Mouse (Mus musculus): ENCODE results near the gene Casp3. TPM values are rescaled to one million over a fixed set of nuclear protein-coding genes. Genes with fewer than 3 reads are reported as not detected.
"Not testable (repeated sequence)": the region's sequence is repeated elsewhere in the genome, so short reads cannot be mapped to it uniquely, and the experiment has no call there.

The Casp3 gene
- total RNA-seq (2021) = 10 to 100 TPM; 64.6 to 76.1 TPM

DNA sequence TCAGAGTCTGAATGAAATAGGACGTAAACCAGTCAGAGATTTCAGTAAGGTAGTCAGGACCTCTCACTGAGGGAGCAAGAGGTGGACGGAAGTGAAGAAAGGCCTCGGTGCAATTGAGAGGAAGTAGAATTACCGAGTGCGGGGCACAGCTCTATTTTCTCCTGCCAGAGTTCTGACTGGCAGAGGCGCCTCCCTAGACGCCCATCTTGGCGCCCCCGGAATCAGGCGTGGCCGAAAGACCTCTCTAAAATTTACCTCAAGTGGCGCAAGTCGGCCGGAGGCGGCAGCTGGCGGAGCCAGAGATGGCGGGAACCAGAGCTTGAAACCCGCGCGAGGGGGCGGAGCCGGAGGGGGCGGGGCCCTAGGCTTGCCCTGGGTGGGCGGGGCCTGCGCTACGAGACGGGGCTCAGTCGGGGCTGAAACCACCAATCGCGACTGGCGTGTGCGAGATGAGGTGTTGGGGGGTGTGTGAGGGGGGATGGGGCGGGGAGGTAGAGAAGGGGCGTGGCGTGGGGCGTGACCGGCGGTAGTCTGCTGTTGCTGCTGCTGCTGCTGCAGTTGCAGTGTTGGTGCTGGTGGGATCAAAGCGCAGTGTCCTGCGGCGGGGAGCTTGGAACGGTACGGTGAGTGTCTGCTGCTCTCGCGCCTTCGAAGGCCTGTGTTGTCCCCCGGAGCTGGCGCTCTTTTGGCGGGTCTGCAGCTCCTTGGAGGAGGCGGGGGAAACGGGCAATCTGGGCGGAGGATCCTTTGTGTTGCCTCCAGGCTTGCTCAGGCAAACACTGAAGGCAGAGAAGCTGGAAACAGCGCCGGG lies at the start of gene Casp3, which contains the start of gene Primpol:
TSS of gene Casp3 (plus strand) at position 413 of the 811 bp plus-strand sequence.
TSS of gene Primpol (minus strand) at position 334 of the 811 bp plus-strand sequence.
- intact Hi-C loops (cut with DNase I) = no loop called here
- DNase-seq (ENCODE audit: extremely low spot score in 1 of 2, low spot score in 2 of 2) = peak; percentile 90 to 96

DNA sequence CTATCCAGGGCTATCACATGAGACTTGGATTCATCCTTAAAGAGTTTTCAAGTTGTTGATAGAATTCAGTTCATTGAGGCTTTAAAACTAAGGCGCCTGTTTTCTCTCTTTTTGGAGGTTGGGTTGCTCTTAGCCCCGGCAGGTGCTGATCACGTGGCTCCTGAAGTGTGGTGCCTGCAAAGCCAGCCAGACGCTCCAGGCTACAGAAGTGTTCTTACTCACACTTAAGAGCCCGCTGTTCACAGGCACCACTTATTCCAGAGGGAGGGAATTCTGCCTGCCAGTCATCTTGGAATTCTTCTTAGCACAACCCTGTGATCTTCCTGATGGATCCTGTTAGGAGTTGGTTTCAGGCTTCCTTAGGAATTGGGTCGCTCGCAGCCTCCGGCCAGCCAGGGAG lies 49.1 kb upstream of the Casp3 start:
- no peak for DNase-seq (ENCODE audit: extremely low spot score in 1 of 2, low spot score in 2 of 2)
- intact Hi-C loops (cut with DNase I) = no loop called here

DNA sequence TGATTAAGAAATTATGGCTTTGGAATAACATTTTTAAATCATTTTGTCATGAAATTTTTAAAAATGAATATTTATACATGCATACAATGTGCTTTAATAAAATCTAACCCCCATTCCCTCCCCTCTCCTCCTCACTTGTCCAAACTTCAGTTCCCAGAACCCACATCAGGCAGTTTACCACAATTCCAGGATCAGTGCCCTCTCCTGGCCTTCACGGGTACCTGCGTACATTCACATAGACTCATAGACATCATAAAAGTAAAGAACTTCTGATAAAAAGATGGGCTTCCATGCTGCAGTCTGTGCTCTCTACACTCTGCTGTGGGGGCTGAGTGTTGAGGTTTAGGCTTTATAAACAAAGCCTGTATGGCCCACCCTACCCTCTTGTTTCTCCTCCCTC lies 48.1 kb upstream of the Casp3 start:
- intact Hi-C loops (cut with DNase I) = no loop called here
- no peak for DNase-seq (ENCODE audit: extremely low spot score in 1 of 2, low spot score in 2 of 2)

DNA sequence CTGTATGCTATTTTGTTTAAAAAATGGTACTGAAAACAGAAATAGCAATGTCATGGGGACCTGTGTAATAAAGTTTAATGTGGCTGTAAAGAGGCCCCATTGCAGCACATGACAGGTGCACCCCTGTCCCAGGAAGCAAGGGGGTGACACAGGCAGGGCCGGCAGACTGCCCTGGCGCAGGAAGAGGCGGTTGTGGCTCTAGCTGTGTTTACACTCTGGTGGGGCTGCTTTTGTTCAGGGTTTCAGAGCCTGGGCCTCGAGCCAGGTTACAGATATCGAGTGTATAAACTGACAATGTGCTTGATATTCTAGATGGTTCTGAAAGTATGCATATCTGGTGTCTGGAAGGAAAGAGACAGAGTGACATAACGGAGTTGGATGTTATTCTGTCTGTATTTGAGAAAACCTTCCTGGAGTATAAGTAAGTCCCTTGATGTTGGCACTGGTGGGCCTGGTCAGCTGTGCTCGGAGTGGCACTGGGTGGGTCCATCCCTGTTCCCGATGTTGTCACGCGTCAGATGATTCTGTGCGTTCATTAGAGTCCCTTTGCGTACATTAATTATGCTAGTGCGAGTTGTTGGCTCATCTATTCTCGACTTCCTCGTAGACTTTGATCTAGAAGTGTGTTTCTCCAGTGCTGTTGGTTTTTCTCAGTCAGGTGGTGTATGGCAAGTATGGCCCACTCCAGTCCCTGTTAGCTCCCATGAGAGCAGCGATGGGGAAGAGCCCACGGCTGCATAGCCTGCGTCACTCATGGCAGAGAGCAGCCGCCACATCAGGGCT lies 47.2 kb upstream of the Casp3 start:
- no peak for DNase-seq (ENCODE audit: extremely low spot score in 1 of 2, low spot score in 2 of 2)
- intact Hi-C loops (cut with DNase I) = no loop called here

DNA sequence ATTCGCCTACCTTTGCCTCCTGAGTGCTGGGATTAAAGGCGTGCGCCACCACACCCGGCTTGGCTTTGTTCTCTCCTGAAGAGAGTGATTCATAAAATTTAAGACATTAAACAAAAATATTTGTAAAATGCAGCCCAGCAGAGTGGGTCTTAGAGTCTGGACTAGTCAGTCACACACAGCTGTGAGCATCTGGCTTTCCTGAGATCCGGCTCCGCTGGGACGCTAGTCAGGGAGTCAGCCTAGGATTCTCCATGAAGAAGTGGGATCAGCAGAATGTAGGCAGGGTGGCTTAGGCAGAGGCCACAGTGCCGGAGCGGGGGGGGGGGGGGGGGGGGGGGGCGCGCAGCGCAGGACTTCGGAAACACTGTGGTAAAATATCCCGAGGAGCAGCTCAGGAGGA lies 46.4 kb upstream of the Casp3 start:
- DNase-seq (ENCODE audit: extremely low spot score in 1 of 2, low spot score in 2 of 2) = no peak
- intact Hi-C loops (cut with DNase I) = no loop called here

DNA sequence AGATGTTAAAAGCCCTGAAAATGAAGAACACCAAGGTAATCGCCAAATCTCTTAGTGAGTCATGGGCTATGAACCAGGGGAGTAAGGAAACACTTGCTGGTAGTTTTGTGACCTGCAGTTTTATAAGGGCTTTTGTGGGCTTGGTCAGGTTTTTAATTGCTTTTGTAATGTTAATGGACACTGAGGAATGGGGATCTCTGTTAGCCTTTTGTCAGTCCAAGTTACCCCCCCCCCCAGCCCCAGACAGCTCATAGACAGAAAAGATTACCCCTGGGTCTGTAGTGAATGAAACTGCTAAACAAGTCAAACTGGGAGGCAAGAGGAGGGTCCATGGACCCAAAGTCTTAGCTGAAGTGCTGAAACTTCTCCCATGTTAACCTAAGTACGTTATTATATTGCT lies 43.6 kb upstream of the Casp3 start:
- intact Hi-C loops (cut with DNase I) = no loop called here
- DNase-seq (ENCODE audit: extremely low spot score in 1 of 2, low spot score in 2 of 2) = no peak

DNA sequence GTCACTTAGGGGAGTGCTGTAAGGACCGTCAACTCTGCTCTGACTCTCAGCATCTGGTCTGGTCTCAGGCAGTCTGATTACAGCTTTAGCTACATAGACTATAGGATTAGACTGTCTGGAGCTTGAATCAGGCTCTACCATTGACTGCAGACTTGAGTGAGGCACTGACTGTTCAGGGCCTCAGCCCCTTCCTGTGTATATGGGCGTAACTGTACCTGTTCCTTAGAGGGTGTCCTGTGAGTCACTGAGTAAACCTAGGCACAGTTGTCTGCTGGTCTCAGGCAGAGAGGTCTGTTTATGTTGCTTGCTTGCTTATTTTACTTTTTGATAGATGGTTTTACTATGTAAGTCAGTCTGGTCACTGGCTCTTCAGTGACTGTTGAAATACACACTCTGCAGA lies 43.1 kb upstream of the Casp3 start:
- intact Hi-C loops (cut with DNase I) = no loop called here
- DNase-seq (ENCODE audit: extremely low spot score in 1 of 2, low spot score in 2 of 2) = no peak

DNA sequence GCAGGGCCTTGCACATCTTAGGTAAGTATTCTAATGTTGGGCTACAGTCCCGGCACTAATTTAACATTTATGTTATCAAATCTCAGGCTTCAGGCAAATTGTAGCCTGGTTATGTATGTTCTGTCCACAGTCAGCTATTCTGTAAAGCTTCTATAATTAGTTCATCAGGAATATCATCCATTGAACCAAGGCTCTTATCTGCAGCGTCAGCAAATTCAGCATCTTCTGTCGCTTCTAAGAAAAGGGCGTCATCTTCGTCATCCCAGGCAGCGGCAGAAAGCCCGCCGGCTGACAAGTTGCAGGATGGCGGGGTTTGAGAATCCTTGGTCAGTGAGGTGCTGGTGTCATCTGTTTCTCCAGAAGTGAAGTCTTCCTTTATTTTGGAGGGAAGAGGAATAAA lies 38.3 kb upstream of the Casp3 start:
- intact Hi-C loops (cut with DNase I) = no loop called here
- DNase-seq (ENCODE audit: extremely low spot score in 1 of 2, low spot score in 2 of 2) = no peak

DNA sequence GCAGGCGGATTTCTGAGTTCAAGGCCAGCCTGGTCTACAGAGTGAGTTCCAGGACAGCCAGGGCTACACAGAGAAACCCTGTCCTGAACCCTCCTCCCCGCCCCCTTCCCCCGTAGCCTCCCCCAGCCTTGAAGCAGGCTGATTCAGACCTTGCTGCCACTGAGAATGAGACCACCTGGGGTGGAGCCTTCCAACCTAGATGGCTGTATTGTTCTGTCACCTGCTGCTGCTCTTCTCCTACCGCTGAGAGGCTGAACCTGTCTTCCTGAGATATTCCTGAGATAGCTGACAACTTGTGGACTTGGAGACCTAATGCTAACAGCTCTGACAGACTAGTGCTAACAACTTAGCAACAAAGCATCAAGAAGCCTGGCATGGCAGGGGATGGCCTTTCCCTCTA lies 32.8 kb upstream of the Casp3 start:
- DNase-seq (ENCODE audit: extremely low spot score in 1 of 2, low spot score in 2 of 2); intact Hi-C loops (cut with DNase I): not testable (repeated sequence)

DNA sequence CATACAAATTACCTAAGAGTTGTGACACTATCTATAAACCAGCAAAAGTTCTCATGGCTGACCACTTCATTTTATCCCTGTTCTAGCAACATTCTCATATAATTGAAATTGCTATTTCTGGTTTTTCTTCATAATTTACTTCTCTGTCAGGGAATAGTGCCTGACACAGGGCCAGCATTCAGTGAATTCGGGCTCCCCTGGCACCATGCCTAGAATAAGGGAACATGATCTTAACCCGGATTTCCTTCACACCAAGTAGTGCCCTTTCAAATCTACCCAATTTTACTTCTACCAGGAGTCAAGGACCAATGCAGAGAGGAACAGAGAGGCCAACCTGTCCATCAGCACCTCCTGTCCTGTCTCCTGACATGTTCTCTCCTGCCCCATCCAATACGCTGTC lies 31.5 kb upstream of the Casp3 start:
- no peak for DNase-seq (ENCODE audit: extremely low spot score in 1 of 2, low spot score in 2 of 2)
- intact Hi-C loops (cut with DNase I) = no loop called here

DNA sequence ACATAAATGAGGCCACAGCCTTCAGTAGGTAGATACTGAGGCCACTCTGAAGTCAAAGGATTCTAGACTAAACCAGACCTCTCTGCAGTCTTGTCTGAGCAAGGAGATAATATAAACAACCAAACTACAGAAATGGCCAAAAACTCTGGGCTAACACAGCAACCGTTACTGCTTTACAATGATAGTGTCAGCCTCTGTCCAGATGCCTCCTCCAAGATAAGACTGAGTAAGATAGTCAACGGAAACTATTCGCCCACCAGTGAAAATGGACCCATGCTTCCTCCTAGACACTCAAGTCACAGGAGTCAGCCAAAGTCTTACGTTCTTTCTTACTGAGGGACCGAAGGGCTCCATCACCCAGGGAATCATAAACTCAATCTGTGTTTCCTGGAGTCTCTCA lies 29.2 kb upstream of the Casp3 start:
- intact Hi-C loops (cut with DNase I) = no loop called here
- DNase-seq (ENCODE audit: extremely low spot score in 1 of 2, low spot score in 2 of 2) = no peak

DNA sequence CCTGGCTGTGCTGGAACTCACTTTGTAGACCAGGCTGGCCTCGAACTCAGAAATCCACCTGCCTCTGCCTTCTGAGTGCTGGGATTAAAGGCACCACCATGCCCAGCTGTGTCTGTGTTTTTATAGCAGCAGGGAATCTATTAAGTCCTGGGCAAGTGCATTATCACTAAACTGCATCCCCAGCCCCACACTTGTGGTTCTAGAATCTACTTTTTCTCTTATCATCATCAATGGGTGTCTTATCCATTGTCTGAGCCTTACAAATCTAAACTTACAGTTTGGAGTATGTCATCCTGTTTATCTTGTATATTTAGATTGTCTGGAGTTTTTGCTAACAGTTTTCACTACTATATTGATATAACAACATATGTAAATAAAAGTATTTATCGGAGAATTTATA lies 28.4 kb upstream of the Casp3 start:
- DNase-seq (ENCODE audit: extremely low spot score in 1 of 2, low spot score in 2 of 2) = no peak
- intact Hi-C loops (cut with DNase I) = no loop called here

DNA sequence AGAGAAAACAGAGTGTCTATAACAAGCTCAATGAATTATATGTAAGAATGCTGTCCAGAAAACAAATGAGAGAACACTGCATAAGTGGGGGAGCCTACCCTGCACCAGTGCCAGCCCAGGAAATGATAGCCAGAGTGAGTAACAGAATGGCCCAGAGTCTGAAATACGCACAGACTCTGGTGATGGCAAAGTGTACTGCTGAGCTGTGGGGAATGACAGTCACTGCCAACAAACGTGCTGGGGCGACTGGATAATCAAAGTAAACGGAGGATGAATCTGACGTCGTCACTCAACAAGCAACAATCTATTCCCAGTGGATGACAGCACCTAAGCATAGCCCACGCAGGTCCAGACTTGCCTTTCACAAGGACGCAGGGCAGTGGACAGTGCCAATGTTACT lies 24.0 kb upstream of the Casp3 start:
- intact Hi-C loops (cut with DNase I) = no loop called here
- DNase-seq (ENCODE audit: extremely low spot score in 1 of 2, low spot score in 2 of 2) = no peak

DNA sequence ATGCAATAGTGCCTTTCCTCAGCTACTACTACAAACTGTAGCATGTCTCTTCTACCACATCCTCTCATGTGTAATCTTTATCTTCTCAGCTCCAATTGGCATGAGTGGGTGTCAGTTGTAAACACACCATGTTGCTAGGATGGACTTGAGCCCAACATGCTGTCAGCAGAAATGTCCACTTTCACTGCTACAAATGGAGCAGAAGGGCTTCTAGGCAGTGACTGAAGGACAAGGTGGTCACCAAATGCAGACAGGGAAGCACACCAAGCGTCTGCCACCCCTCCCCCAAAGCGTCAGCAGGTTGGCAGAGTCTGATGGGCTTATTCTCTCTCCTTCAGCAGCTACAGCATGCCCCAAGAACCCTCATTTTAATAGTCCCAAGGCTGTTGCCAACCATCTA lies 23.3 kb upstream of the Casp3 start:
- intact Hi-C loops (cut with DNase I) = no loop called here
- DNase-seq (ENCODE audit: extremely low spot score in 1 of 2, low spot score in 2 of 2) = no peak

DNA sequence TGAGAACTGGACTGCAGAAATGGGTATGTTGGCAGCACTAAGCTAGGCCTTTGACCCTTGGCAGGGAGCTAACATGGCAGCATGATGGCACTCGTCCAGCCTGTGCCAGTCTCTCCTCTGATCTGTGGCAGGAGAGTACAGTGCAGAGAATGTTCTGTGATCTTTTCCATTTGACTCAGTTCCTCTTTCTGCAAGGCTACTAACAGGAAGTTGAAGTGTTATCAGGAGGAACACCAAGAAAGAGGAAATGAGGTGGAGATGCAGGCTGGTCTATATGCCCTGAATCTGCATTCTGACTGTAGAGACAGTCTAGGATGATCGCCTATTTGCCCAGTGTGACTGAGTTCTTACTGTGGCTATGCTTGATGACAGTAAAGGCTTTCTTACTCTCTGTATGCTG lies 21.5 kb upstream of the Casp3 start:
- DNase-seq (ENCODE audit: extremely low spot score in 1 of 2, low spot score in 2 of 2) = peak; percentile 23 to 40
- intact Hi-C loops (cut with DNase I) = no loop called here

DNA sequence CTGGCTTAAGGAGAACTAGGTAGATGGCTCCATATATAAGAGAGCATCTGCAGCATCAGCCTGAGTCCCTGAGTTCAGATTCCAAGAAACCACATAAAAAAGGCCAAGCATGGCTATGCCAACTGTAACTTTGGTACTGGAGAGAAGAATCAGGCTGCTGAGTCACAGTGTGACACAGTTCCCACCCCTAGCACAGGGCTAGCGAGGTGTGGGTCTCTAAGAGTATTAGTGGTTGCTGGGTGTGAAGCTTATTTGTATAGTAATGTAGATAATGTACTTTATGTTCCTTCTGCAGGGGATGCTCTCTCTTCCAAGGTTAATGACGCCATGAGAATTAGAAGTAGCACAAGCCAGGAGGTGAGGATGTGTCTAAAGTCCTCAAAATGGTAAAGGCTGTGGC lies 20.6 kb upstream of the Casp3 start:
- no peak for DNase-seq (ENCODE audit: extremely low spot score in 1 of 2, low spot score in 2 of 2)
- intact Hi-C loops (cut with DNase I) = no loop called here

DNA sequence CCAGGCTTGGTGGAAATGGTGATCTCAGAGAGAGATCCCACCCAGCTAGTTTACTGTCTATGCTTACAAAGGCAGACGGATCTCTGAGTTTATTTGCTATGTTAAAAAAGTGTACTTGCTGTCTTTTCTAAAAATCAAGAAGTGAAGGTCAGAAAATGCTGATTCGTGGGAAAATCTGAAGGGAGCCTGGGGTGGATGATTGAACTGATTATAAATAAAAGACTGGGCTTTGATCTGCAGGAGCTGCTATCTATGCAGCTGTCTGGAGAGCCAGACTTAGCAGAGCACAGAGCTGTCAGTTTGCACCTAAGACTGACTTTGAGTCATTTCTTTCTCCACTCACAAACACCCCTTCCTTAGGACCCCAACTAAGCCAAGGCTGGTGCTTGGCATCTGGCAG lies 19.7 kb upstream of the Casp3 start:
- intact Hi-C loops (cut with DNase I) = no loop called here
- no peak for DNase-seq (ENCODE audit: extremely low spot score in 1 of 2, low spot score in 2 of 2)

DNA sequence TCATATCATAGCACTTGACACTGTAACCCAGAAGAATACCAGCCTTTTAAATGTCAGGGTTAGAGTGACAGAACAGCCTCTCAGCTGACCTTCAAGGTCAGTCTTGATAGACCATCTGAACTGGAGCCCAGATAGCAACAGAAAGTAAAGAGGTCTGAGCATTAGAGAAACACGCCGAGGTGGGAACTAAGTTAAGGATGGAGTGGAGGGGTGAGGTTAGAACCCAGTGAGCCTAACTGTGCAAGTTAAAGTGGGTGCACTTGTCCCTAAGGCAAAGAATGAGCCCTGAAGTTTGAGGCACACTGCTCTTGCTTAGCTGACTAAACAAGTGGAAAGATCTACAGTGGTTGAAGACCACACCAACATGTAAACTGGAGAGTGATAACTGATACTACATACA lies 19.0 kb upstream of the Casp3 start:
- DNase-seq (ENCODE audit: extremely low spot score in 1 of 2, low spot score in 2 of 2) = no peak
- intact Hi-C loops (cut with DNase I) = no loop called here

DNA sequence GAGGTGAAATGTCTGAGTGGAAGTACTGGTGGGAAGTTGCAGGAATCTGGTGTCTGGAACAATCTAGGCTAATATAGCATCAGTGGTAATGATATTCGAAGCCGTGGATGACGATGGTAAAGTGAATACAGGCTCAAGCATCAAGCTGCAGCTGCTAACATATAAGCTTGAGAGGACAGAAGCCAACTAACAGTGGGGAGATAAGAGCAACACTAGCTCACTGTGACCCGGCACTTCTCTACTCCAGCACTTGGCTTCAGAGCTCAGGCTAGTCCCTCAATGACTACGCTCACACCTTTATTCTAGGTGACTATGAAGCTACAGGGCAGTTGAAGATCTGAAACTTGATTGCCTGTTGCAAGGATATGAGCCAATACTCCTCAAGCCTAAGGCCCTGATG lies 18.3 kb upstream of the Casp3 start:
- no peak for DNase-seq (ENCODE audit: extremely low spot score in 1 of 2, low spot score in 2 of 2)
- intact Hi-C loops (cut with DNase I) = no loop called here

DNA sequence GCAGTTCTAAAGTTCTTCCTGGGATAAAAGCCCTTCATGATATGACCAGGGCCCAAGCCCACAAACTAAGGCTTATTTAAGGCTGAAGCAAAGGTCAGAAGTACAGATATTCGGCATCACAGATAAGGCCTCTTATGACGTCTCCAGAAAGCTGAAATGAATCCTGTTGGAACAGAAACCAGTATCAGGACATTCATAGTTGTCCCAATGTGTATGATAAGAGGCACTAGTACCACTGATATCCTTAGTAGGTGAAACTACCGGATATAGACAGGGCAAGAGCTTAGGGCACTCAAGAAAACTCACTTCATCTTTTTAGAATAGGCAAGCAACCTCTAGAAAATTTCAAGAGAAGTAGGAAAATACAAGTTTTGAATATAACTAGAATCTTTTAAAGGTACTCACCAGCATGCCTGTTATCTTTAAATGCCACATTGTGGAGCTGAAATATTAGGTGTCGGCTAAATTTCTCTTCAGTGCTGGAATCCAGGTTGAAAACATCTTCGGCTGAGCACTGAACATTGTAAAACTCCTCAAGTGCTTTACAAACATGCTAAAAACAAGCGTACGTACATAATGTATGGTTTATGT lies 17.7 kb upstream of the Casp3 start:
- DNase-seq (ENCODE audit: extremely low spot score in 1 of 2, low spot score in 2 of 2) = no peak
- intact Hi-C loops (cut with DNase I) = no loop called here

All from left cerebral cortex, postnatal 10 days (tissue).